Mouse (Mus musculus): ENCODE results near the gene Olfr148. TPM values are rescaled to one million over a fixed set of nuclear protein-coding genes. Genes with fewer than 3 reads are reported as not detected.

The Olfr148 gene
- total and polyA plus RNA-seq, 2 experiments, result not detected

DNA sequence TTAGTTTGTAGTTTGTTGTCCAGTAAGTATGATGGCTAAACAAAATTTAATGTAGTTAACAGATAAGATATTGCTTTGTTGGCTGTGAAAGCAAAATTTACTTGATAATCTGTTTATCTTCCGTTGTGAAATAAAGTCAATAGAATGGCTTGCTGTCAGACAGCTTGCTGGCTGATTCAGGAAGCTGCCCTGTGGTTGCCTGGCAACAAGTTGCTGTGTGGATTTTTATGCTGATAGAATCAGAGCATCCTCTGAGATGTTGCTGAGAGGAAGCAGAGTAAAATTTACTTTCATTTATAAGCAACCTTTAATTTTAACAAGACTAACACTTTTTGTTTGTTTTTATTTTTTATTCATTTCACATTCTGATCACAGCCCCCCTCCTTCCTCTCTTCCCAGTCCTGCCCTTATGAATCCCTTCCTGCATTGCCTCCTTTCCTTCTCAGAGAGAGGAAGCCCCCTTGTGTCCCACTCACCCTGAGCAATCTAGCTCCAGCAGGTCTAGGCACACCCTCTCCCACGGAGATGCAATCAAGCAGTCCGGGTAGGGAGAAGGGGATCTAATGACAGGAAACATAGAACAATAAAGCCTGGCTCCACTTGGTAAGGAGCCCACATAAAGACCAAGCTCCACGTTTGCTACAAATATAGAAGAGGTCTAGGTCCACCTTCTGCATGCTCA is 23.6 kb downstream of the Olfr148 start:
- 25% methylated on average over 4 of the region's 4 CpGs for WGBS
- Histone ChIP-seq H3K27ac (replicated peaks; ENCODE audit: insufficient read depth, low read depth, low read length) (no peak overlapping the region), H3K36me3 (ENCODE audit: control insufficient read depth, insufficient read depth, low read length) (no peaks in the 10 kb centered on the region), H3K27me3 (ENCODE audit: control insufficient read depth, insufficient read depth, low read length) (no peaks in the 10 kb centered on the region), H3K9ac (ENCODE audit: low read depth, low read length) (no peak overlapping the region), H3K79me2 (ENCODE audit: control insufficient read depth, insufficient read depth, low read length) (no peaks in the 10 kb centered on the region), H3K4me1 (ENCODE audit: control insufficient read depth, insufficient read depth, low read length) (no peaks in the 10 kb centered on the region), H3K4me3 (ENCODE audit: insufficient read depth, low read depth, low read length) (no peak overlapping the region)
- peak; percentile 2 for DNase-seq (ENCODE audit: extremely low read depth, low read depth, low spot score)
- TF ChIP-seq POLR2A (IDR thresholded peaks at IDR 0.05; ENCODE audit: extremely low read depth, insufficient read depth, low read length) (no peak), CTCF (IDR thresholded peaks at IDR 0.05; ENCODE audit: low read depth, low read length) (no peak)

DNA sequence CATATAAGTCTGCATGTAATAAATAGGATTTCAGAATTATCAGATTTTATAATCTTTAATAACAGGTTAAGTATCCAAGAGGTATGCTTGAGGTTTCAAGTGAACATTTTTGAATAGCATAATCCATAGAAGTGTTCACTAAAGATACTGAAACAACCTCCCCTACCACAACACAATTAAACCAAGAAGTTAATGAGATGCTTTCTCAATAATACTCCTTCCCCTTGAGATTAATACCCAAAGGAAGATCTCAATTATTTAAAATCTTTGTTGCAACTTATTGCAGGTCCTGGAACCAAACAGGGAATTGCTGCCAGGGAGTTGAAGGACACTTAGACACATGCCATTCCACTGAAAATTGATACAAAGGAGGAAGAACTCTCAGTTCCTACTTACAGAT is 34.3 kb downstream of the Olfr148 start, which contains the start of gene Olfr961:
Olfr961 (plus strand) TSS at position 301 of the 400 bp plus-strand sequence.
- Histone ChIP-seq H3K4me3 (ENCODE audit: insufficient read depth, low read depth, low read length) (no peak within 1 kb of the TSS), H3K27me3 (ENCODE audit: control insufficient read depth, insufficient read depth, low read length) (no peaks in the 10 kb centered on the region), H3K36me3 (ENCODE audit: control insufficient read depth, insufficient read depth, low read length) (no peaks in the 10 kb centered on the region), H3K79me2 (ENCODE audit: control insufficient read depth, insufficient read depth, low read length) (no peaks in the 10 kb centered on the region), H3K4me1 (ENCODE audit: control insufficient read depth, insufficient read depth, low read length) (no peaks in the 10 kb centered on the region), H3K27ac (replicated peaks; ENCODE audit: insufficient read depth, low read depth, low read length) (no peak within 1 kb of the TSS), H3K9ac (ENCODE audit: low read depth, low read length) (no peak within 1 kb of the TSS)
- no peak for DNase-seq (ENCODE audit: extremely low read depth, low read depth, low spot score)
- TF ChIP-seq POLR2A (IDR thresholded peaks at IDR 0.05; ENCODE audit: extremely low read depth, insufficient read depth, low read length) (no peak), CTCF (IDR thresholded peaks at IDR 0.05; ENCODE audit: low read depth, low read length) (no peak)

DNA sequence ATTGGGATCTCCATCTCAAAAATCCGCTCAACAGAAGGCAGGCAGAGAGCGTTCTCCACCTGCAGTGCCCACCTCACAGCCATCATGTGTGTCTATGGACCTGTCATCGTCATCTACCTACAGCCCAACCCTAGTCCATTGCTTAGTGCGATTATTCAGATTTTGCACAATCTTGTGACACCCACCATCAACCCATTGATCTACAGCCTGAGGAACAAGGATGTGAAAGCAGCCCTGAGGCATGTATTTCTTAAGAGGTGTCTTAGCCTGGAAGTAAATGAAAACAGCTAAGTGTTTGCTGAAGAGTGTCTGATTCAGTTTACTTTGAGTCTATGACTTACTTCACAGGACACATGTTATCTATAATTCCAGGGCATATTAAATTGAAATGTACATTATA is 36.9 kb downstream of the Olfr148 start:
- 81% methylated on average over 4 of the region's 4 CpGs for WGBS
- no peaks in the 10 kb centered on the region for H3K4me1 ChIP-seq (ENCODE audit: control insufficient read depth, insufficient read depth, low read length)
- no peak overlapping the region for H3K9ac ChIP-seq (ENCODE audit: low read depth, low read length)
- H3K27me3 ChIP-seq (ENCODE audit: control insufficient read depth, insufficient read depth, low read length), result no peaks in the 10 kb centered on the region
- no peak for DNase-seq (ENCODE audit: extremely low read depth, low read depth, low spot score)
- no peaks in the 10 kb centered on the region for H3K79me2 ChIP-seq (ENCODE audit: control insufficient read depth, insufficient read depth, low read length)
- H3K4me3 ChIP-seq (ENCODE audit: insufficient read depth, low read depth, low read length), result no peak overlapping the region
- no peak for TF ChIP-seq CTCF (IDR thresholded peaks at IDR 0.05; ENCODE audit: low read depth, low read length)
- TF ChIP-seq POLR2A (IDR thresholded peaks at IDR 0.05; ENCODE audit: extremely low read depth, insufficient read depth, low read length), result no peak
- H3K36me3 ChIP-seq (ENCODE audit: control insufficient read depth, insufficient read depth, low read length), result no peaks in the 10 kb centered on the region
- H3K27ac ChIP-seq (replicated peaks; ENCODE audit: insufficient read depth, low read depth, low read length), result no peak overlapping the region

DNA sequence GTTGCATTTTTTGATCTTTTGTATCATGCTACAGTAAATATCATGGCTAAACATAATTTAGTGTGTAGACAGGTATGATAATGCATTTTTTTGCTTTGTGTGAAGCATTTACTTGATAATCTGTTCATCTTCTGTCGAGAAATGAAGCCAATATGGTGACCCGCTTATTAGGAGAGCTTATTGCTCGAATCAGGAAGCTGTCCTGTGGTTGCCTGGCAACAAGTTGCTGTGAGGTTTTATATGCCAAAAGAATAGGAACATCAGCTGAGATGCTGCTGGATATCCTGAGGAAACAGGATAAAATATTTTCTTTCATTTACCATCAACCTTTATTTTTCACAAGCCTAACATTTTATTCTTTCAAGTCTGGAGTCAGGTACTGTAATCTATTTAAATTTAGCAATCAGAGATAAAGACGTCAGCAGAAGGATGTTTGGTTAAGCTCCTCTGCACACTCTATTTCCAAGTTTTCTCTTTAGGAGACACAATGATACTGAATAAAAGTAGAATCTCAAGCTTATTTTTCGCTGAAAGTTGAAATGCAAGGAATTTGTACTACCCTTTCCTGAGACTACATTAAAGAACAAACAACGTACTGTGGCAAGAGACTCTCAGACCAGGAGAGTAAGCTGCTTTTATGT is 44.4 kb downstream of the Olfr148 start:
- Histone ChIP-seq H3K27ac (replicated peaks; ENCODE audit: insufficient read depth, low read depth, low read length) (no peak overlapping the region), H3K79me2 (ENCODE audit: control insufficient read depth, insufficient read depth, low read length) (no peaks in the 10 kb centered on the region), H3K9ac (ENCODE audit: low read depth, low read length) (no peak overlapping the region), H3K4me1 (ENCODE audit: control insufficient read depth, insufficient read depth, low read length) (no peaks in the 10 kb centered on the region), H3K4me3 (ENCODE audit: insufficient read depth, low read depth, low read length) (no peak overlapping the region), H3K27me3 (ENCODE audit: control insufficient read depth, insufficient read depth, low read length) (no peaks in the 10 kb centered on the region), H3K36me3 (ENCODE audit: control insufficient read depth, insufficient read depth, low read length) (no peaks in the 10 kb centered on the region)
- 60% methylated on average over 6 of the region's 6 CpGs for WGBS
- DNase-seq (ENCODE audit: extremely low read depth, low read depth, low spot score), result no peak
- TF ChIP-seq POLR2A (IDR thresholded peaks at IDR 0.05; ENCODE audit: extremely low read depth, insufficient read depth, low read length), result no peak
- TF ChIP-seq CTCF (IDR thresholded peaks at IDR 0.05; ENCODE audit: low read depth, low read length), result no peak

Other genes with a start within 250 kb of the Olfr148 start
- gene Olfr951, start 223.2 kb upstream of the Olfr148 start, total RNA-seq (2014; rRNA removed), result not detected in 2 replicates
- not detected in 2 replicates for gene Olfr951, start 223.2 kb upstream of the Olfr148 start, polyA plus RNA-seq (2012; rRNA removed)
- not detected in 2 replicates for gene Olfr952, start 183.5 kb upstream of the Olfr148 start, total RNA-seq (2014; rRNA removed)
- not detected in 2 replicates for gene Olfr952, start 183.5 kb upstream of the Olfr148 start, polyA plus RNA-seq (2012; rRNA removed)
- not detected in 2 replicates for gene Olfr954, start 154.0 kb upstream of the Olfr148 start, total RNA-seq (2014; rRNA removed)
- gene Olfr954, start 154.0 kb upstream of the Olfr148 start, polyA plus RNA-seq (2012; rRNA removed), result not detected in 2 replicates
- gene Olfr955, start 138.7 kb upstream of the Olfr148 start, total RNA-seq (2014; rRNA removed), result not detected in 2 replicates
- gene Olfr955, start 138.7 kb upstream of the Olfr148 start, polyA plus RNA-seq (2012; rRNA removed), result not detected in 2 replicates
- not detected in 2 replicates for gene Olfr44, start 116.7 kb upstream of the Olfr148 start, total RNA-seq (2014; rRNA removed)
- gene Olfr44, start 116.7 kb upstream of the Olfr148 start, polyA plus RNA-seq (2012; rRNA removed), result not detected in 2 replicates
- not detected in 2 replicates for gene Olfr957, start 94.8 kb upstream of the Olfr148 start, total RNA-seq (2014; rRNA removed)
- not detected in 2 replicates for gene Olfr957, start 94.8 kb upstream of the Olfr148 start, polyA plus RNA-seq (2012; rRNA removed)
- gene Olfr958, start 56.6 kb upstream of the Olfr148 start, total RNA-seq (2014; rRNA removed), result not detected in 2 replicates
- not detected in 2 replicates for gene Olfr958, start 56.6 kb upstream of the Olfr148 start, polyA plus RNA-seq (2012; rRNA removed)
- not detected in 2 replicates for gene Olfr959, start 35.1 kb upstream of the Olfr148 start, total RNA-seq (2014; rRNA removed)
- gene Olfr959, start 35.1 kb upstream of the Olfr148 start, polyA plus RNA-seq (2012; rRNA removed), result not detected in 2 replicates
- gene AW551984, start 6.3 kb upstream of the Olfr148 start, total RNA-seq (2014; rRNA removed), result 0.07 and 0.09 TPM in 2 replicates
- gene AW551984, start 6.3 kb upstream of the Olfr148 start, polyA plus RNA-seq (2012; rRNA removed), result 0.01 and 0.13 TPM in 2 replicates
- not detected in 2 replicates for gene Olfr960, start 10.7 kb downstream of the Olfr148 start, total RNA-seq (2014; rRNA removed)
- not detected in 2 replicates for gene Olfr960, start 10.7 kb downstream of the Olfr148 start, polyA plus RNA-seq (2012; rRNA removed)
- gene Olfr961, start 34.4 kb downstream of the Olfr148 start, total RNA-seq (2014; rRNA removed), result not detected in 2 replicates
- not detected in 2 replicates for gene Olfr961, start 34.4 kb downstream of the Olfr148 start, polyA plus RNA-seq (2012; rRNA removed)
- not detected in 2 replicates for gene Olfr963, start 56.5 kb downstream of the Olfr148 start, total RNA-seq (2014; rRNA removed)
- gene Olfr963, start 56.5 kb downstream of the Olfr148 start, polyA plus RNA-seq (2012; rRNA removed), result not detected in 2 replicates
- gene Olfr149, start 96.5 kb downstream of the Olfr148 start, total RNA-seq (2014; rRNA removed), result not detected in 2 replicates
- not detected in 2 replicates for gene Olfr149, start 96.5 kb downstream of the Olfr148 start, polyA plus RNA-seq (2012; rRNA removed)
- gene Olfr965, start 100.7 kb downstream of the Olfr148 start, total RNA-seq (2014; rRNA removed), result not detected in 2 replicates
- not detected in 2 replicates for gene Olfr965, start 100.7 kb downstream of the Olfr148 start, polyA plus RNA-seq (2012; rRNA removed)
- gene Olfr150, start 120.3 kb downstream of the Olfr148 start, total RNA-seq (2014; rRNA removed), result not detected in 2 replicates
- not detected in 2 replicates for gene Olfr150, start 120.3 kb downstream of the Olfr148 start, polyA plus RNA-seq (2012; rRNA removed)
- gene Olfr967, start 135.6 kb downstream of the Olfr148 start, total RNA-seq (2014; rRNA removed), result not detected in 2 replicates
- gene Olfr967, start 135.6 kb downstream of the Olfr148 start, polyA plus RNA-seq (2012; rRNA removed), result not detected in 2 replicates
- not detected in 2 replicates for gene Olfr968, start 172.6 kb downstream of the Olfr148 start, total RNA-seq (2014; rRNA removed)
- gene Olfr968, start 172.6 kb downstream of the Olfr148 start, polyA plus RNA-seq (2012; rRNA removed), result not detected in 2 replicates
- gene Olfr969, start 180.3 kb downstream of the Olfr148 start, total RNA-seq (2014; rRNA removed), result not detected in 2 replicates
- gene Olfr969, start 180.3 kb downstream of the Olfr148 start, polyA plus RNA-seq (2012; rRNA removed), result not detected in 2 replicates
- gene Olfr970, start 198.2 kb downstream of the Olfr148 start, total RNA-seq (2014; rRNA removed), result not detected in 2 replicates
- not detected in 2 replicates for gene Olfr970, start 198.2 kb downstream of the Olfr148 start, polyA plus RNA-seq (2012; rRNA removed)
- gene Olfr971, start 226.2 kb downstream of the Olfr148 start, total RNA-seq (2014; rRNA removed), result not detected in 2 replicates
- not detected in 2 replicates for gene Olfr971, start 226.2 kb downstream of the Olfr148 start, polyA plus RNA-seq (2012; rRNA removed)